Mouse (Mus musculus): ENCODE measurements around the gene Bcl6b. TPM values are rescaled to one million over a fixed set of nuclear protein-coding genes. Genes with fewer than 3 reads are reported as not detected.
A peak's percentile ranks its signal among the peaks of the same experiment; 100 is the strongest.

The Bcl6b gene
- polyA plus RNA-seq, 1 experiment: 1.4 TPM

GRCm38 (mm10) chr11:70230239-70230727, 685 bp upstream of the Bcl6b start:
- H3K4me3 ChIP-seq (replicated peaks; ENCODE audit: insufficient read depth, low read depth, low read length): no peak overlapping the region
- no peak overlapping the region for H3K27ac ChIP-seq (ENCODE audit: insufficient read depth, low read length)
- no peaks in the 10 kb centered on the region for H3K27me3 ChIP-seq (ENCODE audit: control insufficient read depth, insufficient read depth, low read length)
- peak; percentile 80 to 86 for DNase-seq
- TF ChIP-seq CTCF (IDR thresholded peaks at IDR 0.05; ENCODE audit: borderline replicate concordance, insufficient read depth, low read depth, low read length): peak; percentile 93
- no peak for TF ChIP-seq POLR2A (IDR thresholded peaks at IDR 0.05; ENCODE audit: borderline replicate concordance, insufficient read depth, low read length)
- 1% methylated on average over 32 of the region's 32 CpGs for WGBS
- peaks cover 13% of the 10 kb centered on the region for H3K4me1 ChIP-seq (ENCODE audit: control insufficient read depth, insufficient read depth, low read length)

- DNase-seq: peak; percentile 82 to 85
- TF ChIP-seq CTCF (IDR thresholded peaks at IDR 0.05; ENCODE audit: borderline replicate concordance, insufficient read depth, low read depth, low read length): no peak
- peak; percentile 40; the same call in 1 of the 2 replicates for TF ChIP-seq POLR2A (IDR thresholded peaks at IDR 0.05; ENCODE audit: borderline replicate concordance, insufficient read depth, low read length)
- no peak overlapping the region for H3K27ac ChIP-seq (ENCODE audit: insufficient read depth, low read length)
- no peaks in the 10 kb centered on the region for H3K27me3 ChIP-seq (ENCODE audit: control insufficient read depth, insufficient read depth, low read length)
- under 1% methylated on average over 19 of the region's 19 CpGs for WGBS
- peak overlapping the region; percentile 32 for H3K4me3 ChIP-seq (replicated peaks; ENCODE audit: insufficient read depth, low read depth, low read length)
- peaks cover 3% of the 10 kb centered on the region for H3K4me1 ChIP-seq (ENCODE audit: control insufficient read depth, insufficient read depth, low read length)
Measured at GRCm38 (mm10) chr11:70228828-70229227, 770 bp downstream of the Bcl6b start.

DNA sequence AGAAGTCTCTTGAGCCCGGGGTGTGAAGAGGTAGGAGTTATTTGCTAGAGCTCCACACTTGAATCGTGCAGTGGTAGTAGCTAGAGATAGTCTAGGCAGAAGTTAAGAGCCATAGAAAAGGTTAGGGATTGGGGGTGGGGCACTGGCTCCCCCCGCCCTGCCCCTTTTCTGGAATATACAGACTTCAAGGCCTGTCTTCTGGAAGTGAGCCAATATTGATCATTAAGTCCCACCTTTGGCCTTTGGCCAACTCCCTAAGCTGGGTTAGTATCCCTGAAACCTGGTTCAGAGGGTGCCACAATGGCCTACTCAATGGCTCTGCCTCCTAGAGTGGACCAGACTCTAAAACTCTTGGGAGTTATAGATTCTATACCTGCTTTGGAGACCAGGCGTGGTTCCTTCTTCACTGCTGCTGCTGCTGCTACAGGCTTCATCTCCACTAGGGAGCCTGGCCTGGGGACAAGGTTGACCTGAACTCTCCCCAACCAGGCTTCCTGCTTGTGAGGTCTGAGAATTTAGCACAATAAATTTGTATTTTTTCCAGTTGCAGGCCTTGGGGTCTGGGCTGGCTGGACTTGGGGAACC, 1.8 kb downstream of the Bcl6b start:
- TF ChIP-seq POLR2A (IDR thresholded peaks at IDR 0.05; ENCODE audit: borderline replicate concordance, insufficient read depth, low read length): no peak
- TF ChIP-seq CTCF (IDR thresholded peaks at IDR 0.05; ENCODE audit: borderline replicate concordance, insufficient read depth, low read depth, low read length): no peak
- peak in 1 of 2 experiments; percentile 25 for DNase-seq
- WGBS: 91% methylated on average over 4 of the region's 4 CpGs
- no peak overlapping the region for H3K27ac ChIP-seq (ENCODE audit: insufficient read depth, low read length)
- no peak overlapping the region for H3K4me3 ChIP-seq (replicated peaks; ENCODE audit: insufficient read depth, low read depth, low read length)
- no peaks in the 10 kb centered on the region for H3K27me3 ChIP-seq (ENCODE audit: control insufficient read depth, insufficient read depth, low read length)
- H3K4me1 ChIP-seq (ENCODE audit: control insufficient read depth, insufficient read depth, low read length): peaks cover 3% of the 10 kb centered on the region; the same call in 1 of the 2 replicates

DNA sequence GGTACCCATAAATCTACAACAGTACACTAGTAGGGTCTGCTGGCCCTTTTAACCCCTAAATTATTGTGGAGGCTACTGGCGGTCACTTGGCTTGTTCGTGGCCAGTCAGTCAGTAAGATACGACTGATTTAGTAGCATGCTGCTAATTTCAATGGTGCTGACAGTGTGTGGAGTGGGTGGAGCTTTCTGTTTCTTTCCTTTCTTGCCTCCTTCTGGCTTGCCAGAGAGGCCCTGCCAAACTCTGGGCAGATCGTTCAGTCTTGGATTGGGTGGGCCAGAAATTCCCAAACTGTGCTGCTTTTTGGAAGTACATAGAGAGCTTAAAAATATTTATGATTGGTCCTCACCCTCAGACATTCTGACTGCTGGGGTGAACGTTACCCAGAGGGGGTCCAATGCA, 2.5 kb downstream of the Bcl6b start:
- H3K4me1 ChIP-seq (ENCODE audit: control insufficient read depth, insufficient read depth, low read length): peaks cover 3% of the 10 kb centered on the region; the same call in 1 of the 2 replicates
- 50% methylated on average over 5 of the region's 5 CpGs for WGBS
- H3K4me3 ChIP-seq (replicated peaks; ENCODE audit: insufficient read depth, low read depth, low read length): no peak overlapping the region
- no peak for DNase-seq
- no peak overlapping the region for H3K27ac ChIP-seq (ENCODE audit: insufficient read depth, low read length)
- no peaks in the 10 kb centered on the region for H3K27me3 ChIP-seq (ENCODE audit: control insufficient read depth, insufficient read depth, low read length)
- no peak for TF ChIP-seq POLR2A (IDR thresholded peaks at IDR 0.05; ENCODE audit: borderline replicate concordance, insufficient read depth, low read length)
- TF ChIP-seq CTCF (IDR thresholded peaks at IDR 0.05; ENCODE audit: borderline replicate concordance, insufficient read depth, low read depth, low read length): no peak

DNA sequence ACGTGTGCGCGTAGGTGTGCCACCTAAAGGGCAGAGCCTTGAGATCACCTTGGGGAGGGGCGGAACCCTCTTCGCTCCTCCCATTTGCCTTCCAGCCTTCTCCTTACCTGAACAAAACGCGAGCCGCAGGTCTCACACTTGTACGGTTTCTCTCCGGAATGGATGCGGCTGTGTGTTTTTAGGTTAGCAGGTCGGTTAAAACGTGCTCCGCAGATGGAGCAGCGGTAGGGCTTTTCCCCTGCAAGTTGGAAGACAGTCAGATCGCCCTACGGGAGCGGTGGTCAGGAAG, 3.1 kb downstream of the Bcl6b start:
- Histone ChIP-seq H3K4me1 (ENCODE audit: control insufficient read depth, insufficient read depth, low read length) (peaks cover 3% of the 10 kb centered on the region; the same call in 1 of the 2 replicates), H3K27ac (ENCODE audit: insufficient read depth, low read length) (no peak overlapping the region), H3K27me3 (ENCODE audit: control insufficient read depth, insufficient read depth, low read length) (no peaks in the 10 kb centered on the region), H3K4me3 (replicated peaks; ENCODE audit: insufficient read depth, low read depth, low read length) (no peak overlapping the region)
- peak in 1 of 2 experiments; percentile 29 for DNase-seq
- TF ChIP-seq CTCF (IDR thresholded peaks at IDR 0.05; ENCODE audit: borderline replicate concordance, insufficient read depth, low read depth, low read length) (no peak), POLR2A (IDR thresholded peaks at IDR 0.05; ENCODE audit: borderline replicate concordance, insufficient read depth, low read length) (no peak)
- 28% methylated on average over 18 of the region's 18 CpGs for WGBS

- no peak overlapping the region for H3K27ac ChIP-seq (ENCODE audit: insufficient read depth, low read length)
- no peak overlapping the region for H3K4me3 ChIP-seq (replicated peaks; ENCODE audit: insufficient read depth, low read depth, low read length)
- H3K27me3 ChIP-seq (ENCODE audit: control insufficient read depth, insufficient read depth, low read length): no peaks in the 10 kb centered on the region
- 49% methylated on average over 27 of the region's 27 CpGs for WGBS
- peaks cover 3% of the 10 kb centered on the region; the same call in 1 of the 2 replicates for H3K4me1 ChIP-seq (ENCODE audit: control insufficient read depth, insufficient read depth, low read length)
- peak in 1 of 2 experiments; percentile 27 for DNase-seq
- TF ChIP-seq POLR2A (IDR thresholded peaks at IDR 0.05; ENCODE audit: borderline replicate concordance, insufficient read depth, low read length) (no peak), CTCF (IDR thresholded peaks at IDR 0.05; ENCODE audit: borderline replicate concordance, insufficient read depth, low read depth, low read length) (peak; percentile 18; the same call in 1 of the 2 replicates)
Measured at GRCm38 (mm10) chr11:70225798-70226601, 3.6 kb downstream of the Bcl6b start.

DNA sequence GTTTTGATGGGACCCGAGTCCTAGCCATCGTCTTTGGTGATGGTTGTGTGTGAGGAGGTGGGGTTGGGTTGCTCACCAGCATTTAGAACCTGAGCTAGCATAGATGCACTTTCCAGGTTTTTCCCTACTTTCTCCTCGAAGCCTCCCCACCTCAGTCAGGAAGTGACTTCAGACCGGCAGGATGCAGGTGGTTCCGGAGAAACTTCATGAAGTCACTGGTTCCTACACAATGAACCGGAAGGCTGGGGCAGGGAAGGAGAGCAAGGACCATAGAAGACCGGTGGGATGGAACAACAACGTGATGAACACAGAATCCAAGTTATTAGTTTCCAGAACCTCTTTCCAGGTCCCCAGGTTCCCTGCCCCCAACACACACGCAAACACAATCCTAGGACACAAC, 5.9 kb downstream of the Bcl6b start:
- H3K4me3 ChIP-seq (replicated peaks; ENCODE audit: insufficient read depth, low read depth, low read length): no peak overlapping the region
- WGBS: 85% methylated on average over 9 of the region's 9 CpGs
- DNase-seq: no peak

More for the DNA sequence above, 5.9 kb downstream of the Bcl6b start:
- peaks cover 9% of the 10 kb centered on the region for H3K4me1 ChIP-seq (ENCODE audit: control insufficient read depth, insufficient read depth, low read length)
- H3K27me3 ChIP-seq (ENCODE audit: control insufficient read depth, insufficient read depth, low read length): no peaks in the 10 kb centered on the region
- no peak for TF ChIP-seq CTCF (IDR thresholded peaks at IDR 0.05; ENCODE audit: borderline replicate concordance, insufficient read depth, low read depth, low read length)
- TF ChIP-seq POLR2A (IDR thresholded peaks at IDR 0.05; ENCODE audit: borderline replicate concordance, insufficient read depth, low read length): no peak
- H3K27ac ChIP-seq (ENCODE audit: insufficient read depth, low read length): no peak overlapping the region

Data from cerebellum, adult 2 months (tissue).